Mouse (Mus musculus) CH12.LX (cell line): Measurements from ENCODE around the gene Rgsl1. TPM values are rescaled to one million over a fixed set of nuclear protein-coding genes. Genes with fewer than 3 reads are reported as not detected.

Experiments used
- DNase-seq: peaks from one replicate; pipeline ENCODE4 v3.0.0-alpha.2; 2013; ENCODE audit errors: extremely low read depth
- H3K27ac ChIP-seq: 2 replicates; pipeline ENCODE4 v1.5.1; 2012; ENCODE audit warnings: low read depth, mild to moderate bottlenecking, control low read depth, moderate library complexity; ENCODE audit not compliant: insufficient read depth
- H3K27me3 ChIP-seq: replicated peaks from 2 replicates; pipeline ENCODE3; 2012; ENCODE audit warnings: inconsistent platforms
- H3K36me3 ChIP-seq, 2 experiments: replicated peaks in 1 of 2; 2 replicates each; pipeline versions ENCODE3 to v1.6.1; 2012; ENCODE audit warnings: inconsistent platforms in 1 of 2, low read length in 1 of 2, mild to moderate bottlenecking in 1 of 2, mixed read lengths in 1 of 2, moderate library complexity in 1 of 2; ENCODE audit not compliant: control insufficient read depth in 1 of 2, insufficient read depth in 1 of 2
- H3K4me1 ChIP-seq, 2 experiments: 2 replicates each; pipeline ENCODE4 v1.6.1; 2012; ENCODE audit warnings: inconsistent platforms in 1 of 2, moderate library complexity in 1 of 2; ENCODE audit not compliant: insufficient read depth in 2 of 2, control insufficient read depth in 1 of 2
- H3K4me2 ChIP-seq: 2 replicates; pipeline ENCODE4 v1.6.1; 2012; ENCODE audit warnings: low read depth, mild to moderate bottlenecking, control low read depth; ENCODE audit not compliant: poor library complexity, insufficient read depth, severe bottlenecking
- H3K4me3 ChIP-seq, 3 experiments: fragments of 150-350 bp in 1 of 3; sonication (generic) in 1 of 3; replicated peaks in 1 of 3; 2 replicates each; pipeline versions ENCODE3 to v1.5.1; 2011 to 2012; ENCODE audit warnings: low read depth in 2 of 3, low read length in 2 of 3, mild to moderate bottlenecking in 2 of 3, moderate library complexity in 2 of 3, control low read depth in 1 of 3, improper control_type of control experiment in 1 of 3, inconsistent platforms in 1 of 3, mixed read lengths in 1 of 3; ENCODE audit not compliant: poor library complexity in 1 of 3
- H3K79me2 ChIP-seq: replicated peaks from 2 replicates; pipeline ENCODE4 v1.6.1; 2012; ENCODE audit warnings: mild to moderate bottlenecking, moderate library complexity; ENCODE audit not compliant: control insufficient read depth, poor library complexity, insufficient read depth, severe bottlenecking; ENCODE audit errors: extremely low read depth
- H3K9ac ChIP-seq: 2 replicates; pipeline ENCODE4 v1.6.1; 2012; ENCODE audit warnings: low read depth, mild to moderate bottlenecking, control low read depth, moderate library complexity; ENCODE audit not compliant: insufficient read depth
- H3K9me3 ChIP-seq: replicated peaks from 2 replicates; pipeline ENCODE3; 2012; ENCODE audit warnings: low read length, inconsistent platforms, mixed read lengths
- BHLHE40 ChIP-seq: IDR thresholded peaks from 2 replicates; pipeline ENCODE4 v1.6.1; 2011; ENCODE audit warnings: mild to moderate bottlenecking, low read depth, low read length, improper control_type of control experiment
- CHD1 ChIP-seq: IDR thresholded peaks from 2 replicates; pipeline ENCODE4 v1.6.1; 2012; ENCODE audit warnings: low read depth, low read length, improper control_type of control experiment, inconsistent platforms
- CTCF ChIP-seq, 2 experiments: IDR thresholded peaks in 1 of 2; conservative IDR thresholded peaks in 1 of 2; 2 replicates each; pipeline ENCODE4 v1.5.1; 2011 to 2012; ENCODE audit warnings: low read depth in 2 of 2, low read length in 2 of 2, improper control_type of control experiment in 1 of 2, inconsistent platforms in 1 of 2, mild to moderate bottlenecking in 1 of 2, moderate library complexity in 1 of 2
- E2F4 ChIP-seq: IDR thresholded peaks from 2 replicates; pipeline ENCODE4 v1.6.1; 2011; ENCODE audit warnings: low read depth, low read length, improper control_type of control experiment; ENCODE audit not compliant: insufficient replicate concordance
- ELF1 ChIP-seq: IDR thresholded peaks from 2 replicates; pipeline ENCODE4 v1.6.1; 2014; ENCODE audit warnings: low read depth, mild to moderate bottlenecking, inconsistent platforms, low read length, improper control_type of control experiment
- JUN ChIP-seq: IDR thresholded peaks from 2 replicates; pipeline ENCODE4 v1.6.1; 2011; ENCODE audit warnings: low read depth, mild to moderate bottlenecking, low read length, improper control_type of control experiment, moderate library complexity; ENCODE audit not compliant: insufficient read depth
- MAX ChIP-seq: IDR thresholded peaks from 2 replicates; pipeline ENCODE4 v1.6.1; 2011; ENCODE audit warnings: low read length, improper control_type of control experiment
- MEF2A ChIP-seq: IDR thresholded peaks from 2 replicates; pipeline ENCODE4 v1.6.1; 2014; ENCODE audit warnings: low read depth, mild to moderate bottlenecking, inconsistent platforms, low read length, improper control_type of control experiment, borderline replicate concordance
- POLR2AphosphoS2 ChIP-seq: IDR thresholded peaks from 2 replicates; pipeline ENCODE4 v1.6.1; 2011; ENCODE audit warnings: low read depth, low read length, improper control_type of control experiment
- RAD21 ChIP-seq: IDR thresholded peaks from 2 replicates; pipeline ENCODE4 v1.6.1; 2011; ENCODE audit warnings: low read depth, mild to moderate bottlenecking, low read length, improper control_type of control experiment, moderate library complexity
- RCOR1 ChIP-seq: conservative IDR thresholded peaks from 2 replicates; pipeline ENCODE4 v1.6.1; 2012; ENCODE audit warnings: low read depth, mild to moderate bottlenecking, inconsistent platforms, low read length, improper control_type of control experiment
- TBP ChIP-seq: conservative IDR thresholded peaks from 2 replicates; pipeline ENCODE4 v1.6.1; 2011; ENCODE audit warnings: low read depth, low read length, improper control_type of control experiment
- UBTF ChIP-seq: IDR thresholded peaks from 2 replicates; pipeline ENCODE4 v1.6.1; 2012; ENCODE audit warnings: low read depth, mild to moderate bottlenecking, inconsistent platforms, low read length, improper control_type of control experiment, moderate library complexity
- USF1 ChIP-seq: IDR thresholded peaks from 2 replicates; pipeline ENCODE4 v1.6.1; 2014; ENCODE audit warnings: low read depth, mild to moderate bottlenecking, inconsistent platforms, low read length, improper control_type of control experiment
- ZKSCAN1 ChIP-seq: IDR thresholded peaks from 2 replicates; pipeline ENCODE4 v1.6.1; 2012; ENCODE audit warnings: low read depth, inconsistent platforms, low read length, improper control_type of control experiment, borderline replicate concordance
- ZMIZ1 ChIP-seq: IDR thresholded peaks from 2 replicates; pipeline ENCODE4 v1.6.1; 2012; ENCODE audit warnings: low read depth, mild to moderate bottlenecking, inconsistent platforms, low read length, improper control_type of control experiment
- dilution Hi-C: fragments of 300-500 bp; cut with MboI; formaldehyde crosslinking; loops from 2 replicates; pipeline ENCODE4 v1.14.3; 2020; ENCODE audit warnings: low sequenced_read_pairs; ENCODE audit not compliant: extremely low pct_unique_long_range_greater_than_20kb, extremely low pct_ligation_motif_present
- in situ Hi-C: fragments of 300-500 bp; cut with MboI; formaldehyde crosslinking; loops from 3 replicates; pipeline ENCODE4 v1.14.3; 2019; ENCODE audit warnings: low sequenced_read_pairs, low pct_ligation_motif_present, low pct_unique_long_range_greater_than_20kb, mixed read lengths
- polyA plus RNA-seq: library from polyadenylated mRNA; unstranded; fragments of >175 nt; gene quantifications from 2 replicates; pipeline ENCODE4 v1.2.1, GENCODE M21; 2012; ENCODE audit warnings: low read depth; ENCODE audit not compliant: insufficient read length
- total RNA-seq, 2 experiments: library from RNA; depleted of rRNA; stranded (reverse); fragments of 300-350 nt in 1 of 2; fragments of >200 nt in 1 of 2; gene quantifications; 2 replicates each; pipeline ENCODE4 v1.2.3; 2012 to 2014

Gene Rgsl1
- total and polyA plus RNA-seq, 3 experiments, result 0.20 TPM; not detected in 2

DNA sequence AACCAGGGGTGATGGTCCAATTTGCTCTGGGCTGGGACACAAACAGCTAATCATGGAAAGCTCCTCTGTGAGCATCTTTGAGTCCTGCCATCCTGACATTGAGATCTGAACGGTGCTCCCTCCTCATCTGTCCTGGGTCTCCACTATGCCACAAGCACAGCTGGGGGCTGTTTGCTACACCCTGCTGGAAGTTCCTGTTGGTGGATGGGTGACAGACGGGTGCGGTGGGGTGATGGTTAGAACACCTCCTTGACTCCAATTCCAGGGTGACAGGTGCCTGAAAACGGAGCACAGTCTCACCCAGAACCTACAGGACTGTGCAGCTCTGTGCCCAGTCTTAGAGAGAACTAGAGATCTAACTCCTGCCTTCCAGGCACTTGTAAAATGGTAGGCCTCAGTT, 109.1 kb downstream of the Rgsl1 start:
- in situ Hi-C loops, result loop anchor here (5.0 to 10.0 kb wide), 2 partner anchors 33 to 50 kb away; no protein-coding TSS in a partner anchor
- no peak overlapping the region for H3K4me3 ChIP-seq
- H3K4me2 ChIP-seq, result no peak overlapping the region
- no peaks in the 10 kb centered on the region for H3K36me3 ChIP-seq
- TF ChIP-seq BHLHE40, result no peak
- TF ChIP-seq E2F4, result no peak
- TF ChIP-seq, all 38 proteins: peak for 0
- dilution Hi-C loops, result no loop called here
- Histone ChIP-seq H3K9me3 (no peaks in the 10 kb centered on the region), H3K79me2 (no peaks in the 10 kb centered on the region), H3K27ac (no peak overlapping the region), H3K27me3 (no peaks in the 10 kb centered on the region), H3K4me1 (peaks cover 0 to 15% of the 10 kb centered on the region in 2 experiments; a peak in 2 of 4 replicates), H3K9ac (no peak overlapping the region)
- DNase-seq, result no peak

- dilution Hi-C loops (no loop called here), in situ Hi-C loops (loop anchor here (10.0 kb wide), 1 partner anchor 48 kb away; no protein-coding TSS in a partner anchor)
- H3K4me1 ChIP-seq, result peaks cover 0 to 15% of the 10 kb centered on the region in 2 experiments; a peak in 2 of 4 replicates
- H3K4me3 ChIP-seq, result no peak overlapping the region
- TF ChIP-seq MEF2A, result no peak
- no peak for TF ChIP-seq UBTF
- no peak for TF ChIP-seq RAD21
- no peak for TF ChIP-seq CTCF (conservative IDR thresholded peaks at IDR 0.05 in 1 of 2, IDR thresholded peaks at IDR 0.05 in 1 of 2; ENCODE audit: low read depth in 2 of 2, low read length in 2 of 2)
- TF ChIP-seq POLR2AphosphoS2, result no peak
- no peak for TF ChIP-seq USF1
- TF ChIP-seq ZKSCAN1, result no peak
- no peak for TF ChIP-seq RCOR1
- TF ChIP-seq JUN, result no peak
- no peak for TF ChIP-seq CHD1
- no peaks in the 10 kb centered on the region for H3K79me2 ChIP-seq
- no peak overlapping the region for H3K4me2 ChIP-seq
- H3K9ac ChIP-seq, result no peak overlapping the region
- no peak for DNase-seq
- no peaks in the 10 kb centered on the region for H3K9me3 ChIP-seq
- no peaks in the 10 kb centered on the region for H3K27me3 ChIP-seq
- no peaks in the 10 kb centered on the region for H3K36me3 ChIP-seq
- no peak overlapping the region for H3K27ac ChIP-seq
Measured at GRCm38 (mm10) chr1:153733181-153733580, 110.8 kb downstream of the Rgsl1 start.

DNA sequence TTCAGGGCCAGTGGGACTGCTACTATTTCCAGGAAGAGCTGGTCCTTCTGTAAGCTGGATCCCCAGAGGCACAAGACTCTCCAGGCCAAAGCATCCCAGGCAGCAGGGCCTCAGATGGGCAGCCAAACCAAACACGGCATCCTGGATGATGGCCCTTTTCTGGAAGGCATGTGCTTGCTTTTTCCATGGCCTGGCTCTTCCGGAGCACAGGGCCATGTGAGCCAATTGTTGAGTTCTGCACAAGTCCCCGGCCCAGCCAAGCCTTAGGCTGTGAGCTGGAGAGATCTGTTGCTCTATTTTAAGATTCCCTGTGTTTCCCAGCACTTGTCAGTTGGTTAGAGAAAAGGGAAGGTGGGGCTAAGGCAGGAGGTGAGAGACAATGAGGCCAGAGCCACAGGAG, 113.3 kb downstream of the Rgsl1 start:
- Histone ChIP-seq H3K4me3 (no peak overlapping the region), H3K4me1 (peaks cover 0 to 10% of the 10 kb centered on the region in 2 experiments; a peak in 2 of 4 replicates), H3K27ac (no peak overlapping the region), H3K27me3 (no peaks in the 10 kb centered on the region), H3K79me2 (no peaks in the 10 kb centered on the region), H3K9me3 (no peaks in the 10 kb centered on the region), H3K9ac (no peak overlapping the region), H3K36me3 (no peaks in the 10 kb centered on the region), H3K4me2 (no peak overlapping the region)
- DNase-seq, result no peak
- TF ChIP-seq ZKSCAN1 (no peak), TBP (no peak), CHD1 (no peak), USF1 (no peak), ELF1 (no peak), MAX (no peak), ZMIZ1 (no peak)
- dilution Hi-C loops (no loop called here), in situ Hi-C loops (loop anchor here (10.0 kb wide), 1 partner anchor 46 kb away; no protein-coding TSS in a partner anchor)
